Mouse (Mus musculus) ES-E14 (cell line): ENCODE measurements around the gene Pitpnc1. TPM values are rescaled to one million over a fixed set of nuclear protein-coding genes. Genes with fewer than 3 reads are reported as not detected.

Experiments used
- DNase-seq: peaks from one replicate; pipeline ENCODE4 v3.0.0-alpha.2; 2013; ENCODE audit warnings: low read depth, low spot score
- H3K27ac ChIP-seq: 2 replicates; pipeline ENCODE4 v1.5.1; 2012; ENCODE audit warnings: low read depth, mild to moderate bottlenecking, low read length, moderate library complexity, mixed read lengths; ENCODE audit not compliant: poor library complexity, insufficient read depth, severe bottlenecking
- H3K36me3 ChIP-seq: 2 replicates; pipeline ENCODE4 v1.6.1; 2012; ENCODE audit warnings: mild to moderate bottlenecking, low read length, moderate library complexity, mixed read lengths; ENCODE audit not compliant: control insufficient read depth, poor library complexity, insufficient read depth, severe bottlenecking
- H3K4me1 ChIP-seq, 2 experiments: fragments of 150-350 bp in 1 of 2; sonication (generic) in 1 of 2; 2 replicates each; pipeline ENCODE4 v1.6.1; 2012; ENCODE audit warnings: low read length in 2 of 2, mild to moderate bottlenecking in 1 of 2, mixed read lengths in 1 of 2; ENCODE audit not compliant: control insufficient read depth in 2 of 2, insufficient read depth in 2 of 2, poor library complexity in 1 of 2
- H3K4me3 ChIP-seq, 2 experiments: fragments of 150-350 bp in 1 of 2; sonication (generic) in 1 of 2; 2 replicates each; pipeline ENCODE4 v1.5.1; 2012; ENCODE audit warnings: low read length in 2 of 2, low read depth in 1 of 2, mild to moderate bottlenecking in 1 of 2, mixed read lengths in 1 of 2; ENCODE audit not compliant: insufficient read depth in 1 of 2, poor library complexity in 1 of 2, severe bottlenecking in 1 of 2
- H3K9ac ChIP-seq: 2 replicates; pipeline ENCODE4 v1.6.1; 2012; ENCODE audit warnings: low read depth, mild to moderate bottlenecking, low read length, mixed read lengths; ENCODE audit not compliant: poor library complexity, insufficient read depth, severe bottlenecking
- H3K9me3 ChIP-seq: fragments of 150-350 bp; sonication (generic); 2 replicates; pipeline ENCODE4 v1.6.1; 2012; ENCODE audit warnings: low read depth, mild to moderate bottlenecking, low read length; ENCODE audit not compliant: control insufficient read depth, insufficient read depth
- CHD2 ChIP-seq: IDR thresholded peaks from 2 replicates; pipeline ENCODE4 v1.6.1; 2014; ENCODE audit warnings: mild to moderate bottlenecking, low read depth, low read length, inconsistent platforms
- HCFC1 ChIP-seq: IDR thresholded peaks from 2 replicates; pipeline ENCODE4 v1.6.1; 2012; ENCODE audit warnings: low read length, inconsistent platforms, borderline replicate concordance; ENCODE audit not compliant: insufficient read depth
- ZC3H11A ChIP-seq: IDR thresholded peaks from 2 replicates; pipeline ENCODE4 v1.6.1; 2012; ENCODE audit warnings: low read depth, mild to moderate bottlenecking, inconsistent platforms, low read length, borderline replicate concordance
- in situ Hi-C, 2 experiments: fragments of 600-800 bp; cut with MboI; formaldehyde crosslinking; loops; one replicate each; pipeline ENCODE4 v1.15.1; 2025; ENCODE audit warnings: low sequenced_read_pairs in 2 of 2, inconsistent platforms in 1 of 2; ENCODE audit not compliant: unreplicated experiment in 2 of 2
- total RNA-seq: library from RNA; depleted of rRNA; stranded (reverse); fragments of 300-350 nt; gene quantifications from 2 replicates; pipeline ENCODE4 v1.2.3, GENCODE M21; 2012; rRNA removed

Gene Pitpnc1
- total RNA-seq, 1 experiment = 37.3 TPM

DNA sequence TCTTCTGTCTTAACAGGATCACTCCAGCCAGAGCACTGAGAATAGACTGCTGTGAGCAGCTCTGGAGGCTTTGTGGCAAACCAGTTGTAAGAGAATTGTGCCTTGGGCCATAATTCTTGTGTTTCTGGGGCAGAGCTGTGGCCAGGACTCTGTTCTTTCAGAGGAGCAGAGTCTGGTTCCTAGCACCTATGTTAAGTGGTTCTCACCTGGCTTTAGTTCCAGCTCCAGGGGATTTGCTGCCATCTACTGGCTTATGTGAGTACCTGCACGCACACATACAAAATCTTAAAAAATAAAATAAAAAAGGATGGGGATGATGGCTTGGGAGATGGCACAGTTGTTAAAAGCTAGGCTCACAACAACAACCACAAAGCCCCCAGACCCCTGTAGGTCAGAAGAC is 311.5 kb downstream of the Pitpnc1 start:
- TF ChIP-seq ZC3H11A (no peak), HCFC1 (0 out of 2 replicates have a peak, but pooled peaks have one; percentile 20), CHD2 (no peak)
- H3K9me3 ChIP-seq = no peaks in the 10 kb centered on the region
- H3K4me1 ChIP-seq = peaks cover 0 to 3% of the 10 kb centered on the region in 2 experiments; a peak in 1 of 4 replicates
- no peak overlapping the region for H3K4me3 ChIP-seq
- H3K27ac ChIP-seq = no peak overlapping the region
- no peaks in the 10 kb centered on the region for H3K36me3 ChIP-seq
- in situ Hi-C loops = no loop called here
- no peak overlapping the region for H3K9ac ChIP-seq
- DNase-seq = no peak

Other genes starting within 250 kb of the Pitpnc1 start
- gene Psmd12, start 8.8 kb upstream of the Pitpnc1 start, total RNA-seq = 72.7 and 140 TPM in 2 replicates
- gene Helz, start 77.2 kb upstream of the Pitpnc1 start, total RNA-seq = 40.1 and 43.5 TPM in 2 replicates
- gene Cacng1, start 245.8 kb upstream of the Pitpnc1 start, total RNA-seq = 0.22 TPM in 1 of 2 replicates, not detected in the other